Mouse (Mus musculus) bone marrow, adult 2 months (tissue): Measurements from ENCODE around the gene Kdm5a.

Experiments
- CTCF ChIP-seq: fragments of 200-500 bp; IDR thresholded peaks from 2 replicates; pipeline ENCODE4 v1.5.1; 2011; ENCODE audit warnings: low read length, control low read depth; ENCODE audit not compliant: control insufficient read depth, insufficient read depth
- POLR2A ChIP-seq: fragments of 200-500 bp; IDR thresholded peaks from 2 replicates; pipeline ENCODE4 v1.6.1; 2011; ENCODE audit warnings: low read depth, mild to moderate bottlenecking, control low read depth, low read length, borderline replicate concordance; ENCODE audit not compliant: control insufficient read depth

DNA sequence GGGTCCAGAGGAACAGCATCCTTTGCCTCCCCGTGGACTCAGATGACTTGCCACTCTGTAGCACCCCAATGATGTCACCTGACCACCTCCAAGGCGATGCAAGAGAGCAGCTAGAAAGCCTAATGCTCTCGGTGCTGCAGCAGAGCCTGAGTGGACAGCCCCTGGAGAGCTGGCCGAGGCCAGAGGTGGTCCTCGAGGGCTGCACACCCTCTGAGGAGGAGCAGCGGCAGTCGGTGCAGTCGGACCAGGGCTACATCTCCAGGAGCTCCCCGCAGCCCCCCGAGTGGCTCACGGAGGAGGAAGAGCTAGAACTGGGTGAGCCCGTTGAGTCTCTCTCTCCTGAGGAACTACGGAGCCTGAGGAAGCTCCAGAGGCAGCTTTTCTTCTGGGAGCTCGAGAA, 118.1 kb downstream of the Kdm5a start:
- TF ChIP-seq POLR2A (0 out of 2 replicates have a peak, but pooled peaks have one; percentile 25), CTCF (no peak)
